Mouse (Mus musculus): ENCODE data around the gene Apba1.

GRCm38 (mm10) chr19:23795156-23795555 is 36.5 kb downstream of the Apba1 start:
- TF ChIP-seq POLR2A (IDR thresholded peaks at IDR 0.05; ENCODE audit: extremely low read depth, insufficient read depth, low read length) = no peak
- no peak for TF ChIP-seq CTCF (IDR thresholded peaks at IDR 0.05; ENCODE audit: extremely low read depth, insufficient read depth, low read length)

Measured in cortical plate, adult 2 months (tissue).